In the genomic region with DNA sequence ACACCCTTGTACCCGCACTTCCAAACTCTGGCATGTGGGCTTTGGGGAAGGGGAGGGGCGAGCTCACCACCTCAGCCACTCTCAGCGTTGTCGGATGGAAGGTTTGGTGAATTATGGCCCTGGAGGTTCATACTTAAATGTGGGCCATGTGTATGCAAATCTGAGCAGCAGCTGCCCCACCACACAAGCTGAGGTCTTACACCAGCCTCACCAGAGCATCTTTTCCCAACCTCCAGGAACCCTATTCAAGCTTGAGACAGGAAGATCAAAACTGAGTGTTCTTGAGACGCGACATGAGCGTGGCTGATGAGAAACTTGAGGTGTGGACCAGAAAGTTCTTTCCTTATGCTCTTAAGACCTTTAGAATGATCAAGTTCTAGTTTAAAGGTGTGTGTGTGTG, we compare ENCODE assay signal across 10 mouse cellular contexts. TPM values are rescaled to one million over a fixed set of nuclear protein-coding genes. Genes with fewer than 3 reads are reported as not detected.
A peak's percentile ranks its signal among the peaks of the same experiment; 100 is the strongest.
DNase-seq lines count a peak whose midpoint lies in the region; ATAC-seq and TF ChIP-seq lines count a peak whose summit lies in the region.
"Had no signal": no experiment of that assay in that cellular context is flagged by ENCODE, and none has a peak within 500 bp of the region (broad histone marks: within the 10 kb centered on the region; RNA-seq: fewer than 3 reads in every experiment).

No protein-coding gene starts in this region.

- intact Hi-C loops in heart, postnatal 36 days (cut with DNase I) = no loop called here

- TF ChIP-seq EP300 in ES-Bruce4 (IDR thresholded peaks at IDR 0.05; ENCODE audit: insufficient read depth, low read depth, low read length) = no peak

- no peak for TF ChIP-seq POLR2A in ES-Bruce4 (IDR thresholded peaks at IDR 0.05; ENCODE audit: insufficient read depth, low read length)

- no peak overlapping the region for H3K4me3 ChIP-seq in heart, embryonic 11.5 days (ENCODE audit: low read depth, low read length)
- H3K4me3 ChIP-seq in ES-Bruce4 (ENCODE audit: low read depth, low read length) = peak overlapping the region; percentile 2; the same call in 1 of the 2 replicates
- H3K4me3 ChIP-seq in heart, embryonic 16.5 days (ENCODE audit: low read length) = peak overlapping the region; percentile 57
- no peak overlapping the region for H3K4me3 ChIP-seq in midbrain, embryonic 13.5 days (replicated peaks)

- TF ChIP-seq CTCF in ES-Bruce4 (IDR thresholded peaks at IDR 0.05; ENCODE audit: low read depth, low read length) = no peak

- H3K4me1 ChIP-seq in heart, embryonic 11.5 days (ENCODE audit: control insufficient read depth, insufficient read depth, low read length) = peaks cover 8% of the 10 kb centered on the region
- H3K4me1 ChIP-seq in ES-Bruce4 (ENCODE audit: control insufficient read depth, insufficient read depth, low read length) = peaks cover 4% of the 10 kb centered on the region
- H3K4me1 ChIP-seq in heart, embryonic 16.5 days (ENCODE audit: control insufficient read depth, insufficient read depth, low read length) = peaks cover 14% of the 10 kb centered on the region
- peaks cover 15% of the 10 kb centered on the region for H3K4me1 ChIP-seq in midbrain, embryonic 13.5 days (replicated peaks)

- H3K4me2 ChIP-seq in heart, embryonic 11.5 days = peak overlapping the region; percentile 85
- H3K4me2 ChIP-seq in heart, embryonic 16.5 days (ENCODE audit: low read depth, low read length) = peak overlapping the region; percentile 87
- 0 out of 2 replicates have a peak overlapping the region, but pooled peaks have one; percentile 73 for H3K4me2 ChIP-seq in midbrain, embryonic 13.5 days (replicated peaks)

- ATAC-seq in heart, embryonic 11.5 days (replicated peaks; ENCODE audit: insufficient number of reproducible peaks, low FRiP score, low TSS enrichment) = no peak
- no peak for ATAC-seq in heart, embryonic 16.5 days (replicated peaks; ENCODE audit: extremely low read depth, insufficient read depth, low FRiP score)
- no peak for ATAC-seq in midbrain, embryonic 13.5 days

- H3K9me3 ChIP-seq in heart, embryonic 11.5 days (replicated peaks; ENCODE audit: control insufficient read depth, low read length) = no peaks in the 10 kb centered on the region
- no peaks in the 10 kb centered on the region for H3K9me3 ChIP-seq in ES-Bruce4 (replicated peaks; ENCODE audit: control insufficient read depth, insufficient read depth, low read length, poor library complexity, severe bottlenecking)
- no peaks in the 10 kb centered on the region for H3K9me3 ChIP-seq in heart, embryonic 16.5 days (replicated peaks; ENCODE audit: control insufficient read depth, low read length)
- no peaks in the 10 kb centered on the region for H3K9me3 ChIP-seq in midbrain, embryonic 13.5 days

- peaks cover 50% of the 10 kb centered on the region for H3K27me3 ChIP-seq in heart, embryonic 11.5 days (ENCODE audit: control insufficient read depth, insufficient read depth, low read length)
- peaks cover 2% of the 10 kb centered on the region; the same call in 1 of the 2 replicates for H3K27me3 ChIP-seq in ES-Bruce4 (ENCODE audit: control insufficient read depth, insufficient read depth, low read length, poor library complexity, severe bottlenecking)
- peaks cover 46% of the 10 kb centered on the region for H3K27me3 ChIP-seq in heart, embryonic 16.5 days (ENCODE audit: control insufficient read depth, insufficient read depth, low read length)
- H3K27me3 ChIP-seq in midbrain, embryonic 13.5 days = peaks cover 58% of the 10 kb centered on the region

- DNase-seq in heart, postnatal 36 days = no peak
- no peak for DNase-seq in cerebellum, adult 18-20 months
- no peak for DNase-seq in ovary, adult 18-20 months (ENCODE audit: low spot score)
- no peak for DNase-seq in adrenal gland, postnatal 4 days (ENCODE audit: low spot score in 2 of 2)
- DNase-seq: cerebellum, adult 11-12 months had no signal

- H3K27ac ChIP-seq in heart, embryonic 11.5 days (ENCODE audit: low read depth, low read length) = no peak overlapping the region
- H3K27ac ChIP-seq in ES-Bruce4 (ENCODE audit: insufficient read depth, low read length) = no peak overlapping the region
- no peak overlapping the region for H3K27ac ChIP-seq in heart, embryonic 16.5 days (ENCODE audit: low read length)
- H3K27ac ChIP-seq in midbrain, embryonic 13.5 days = no peak overlapping the region

- no peak overlapping the region for H3K9ac ChIP-seq in heart, embryonic 11.5 days (ENCODE audit: low read depth, low read length)
- H3K9ac ChIP-seq in ES-Bruce4 (ENCODE audit: low read depth, poor library complexity, severe bottlenecking) = 0 out of 2 replicates have a peak overlapping the region, but pooled peaks have one; percentile 50
- H3K9ac ChIP-seq in heart, embryonic 16.5 days (ENCODE audit: low read length) = no peak overlapping the region
- H3K9ac ChIP-seq in midbrain, embryonic 13.5 days (replicated peaks) = no peak overlapping the region

- no peaks in the 10 kb centered on the region for H3K36me3 ChIP-seq in heart, embryonic 11.5 days (ENCODE audit: control insufficient read depth, insufficient read depth, low read length)
- H3K36me3 ChIP-seq in ES-Bruce4 (ENCODE audit: control insufficient read depth, insufficient read depth, low read length, poor library complexity, severe bottlenecking) = no peaks in the 10 kb centered on the region
- no peaks in the 10 kb centered on the region for H3K36me3 ChIP-seq in heart, embryonic 16.5 days (ENCODE audit: control insufficient read depth, insufficient read depth)
- H3K36me3 ChIP-seq in midbrain, embryonic 13.5 days = no peaks in the 10 kb centered on the region

- 32% methylated on average over 7 of the region's 7 CpGs for WGBS in heart, embryonic 11.5 days (ENCODE audit: insufficient replicate concordance)
- WGBS in heart, embryonic 16.5 days = 41% methylated on average over 7 of the region's 7 CpGs
- 33% methylated on average over 7 of the region's 7 CpGs for WGBS in midbrain, embryonic 13.5 days

RNA-seq across cellular contexts. Expression of a gene that starts 1.4 kb away (rescaled TPM):
- 0.25 and 0.36 TPM in 2 replicates for polyA plus RNA-seq in heart, embryonic 11.5 days (2014; fragmentation: Nextera tagmentation; extraction: Ambion mirVana)
- total RNA-seq in heart, postnatal 36 days (2021) = 1 to 10 TPM; 2.9 to 3.6 TPM
- 7.0 and 9.3 TPM in 2 replicates for polyA plus RNA-seq in ES-Bruce4 (2011; ENCODE audit: insufficient read depth, insufficient read length, low read depth, missing spikeins)
- 0.98 and 1.0 TPM in 2 replicates for polyA plus RNA-seq in heart, embryonic 16.5 days (2015; fragmentation: Nextera tagmentation; extraction: Ambion mirVana)
- polyA plus RNA-seq in midbrain, embryonic 13.5 days (2015; fragmentation: Nextera tagmentation; extraction: Ambion mirVana) = 0.27 and 0.80 TPM in 2 replicates
- total RNA-seq in adrenal gland, postnatal 4 days (2021) = 1 to 10 TPM; 4.3 TPM

RNA-seq across cellular contexts. Expression of a gene that starts 27.3 kb away (rescaled TPM):
- polyA plus RNA-seq in heart, embryonic 11.5 days (2014; fragmentation: Nextera tagmentation; extraction: Ambion mirVana) = 5.6 and 6.3 TPM in 2 replicates
- total RNA-seq in heart, postnatal 36 days (2021) = 10 to 100 TPM; 16.8 to 18.1 TPM
- polyA plus RNA-seq in ES-Bruce4 (2011; ENCODE audit: insufficient read depth, insufficient read length, low read depth, missing spikeins) = 16.9 and 17.4 TPM in 2 replicates
- polyA plus RNA-seq in heart, embryonic 16.5 days (2015; fragmentation: Nextera tagmentation; extraction: Ambion mirVana) = 8.4 and 10.3 TPM in 2 replicates
- polyA plus RNA-seq in midbrain, embryonic 13.5 days (2015; fragmentation: Nextera tagmentation; extraction: Ambion mirVana) = 29.6 and 32.4 TPM in 2 replicates
- 10 to 100 TPM; 27.6 to 34.0 TPM for total RNA-seq in adrenal gland, postnatal 4 days (2021)

RNA-seq across cellular contexts. Expression of a gene that starts 56.5 kb away (rescaled TPM):
- not detected in 2 replicates for polyA plus RNA-seq in heart, embryonic 11.5 days (2014; fragmentation: Nextera tagmentation; extraction: Ambion mirVana)
- under 1 TPM; 0.68 to 0.94 TPM for total RNA-seq in heart, postnatal 36 days (2021)
- not detected in 2 replicates for polyA plus RNA-seq in ES-Bruce4 (2011; ENCODE audit: insufficient read depth, insufficient read length, low read depth, missing spikeins)
- polyA plus RNA-seq in heart, embryonic 16.5 days (2015; fragmentation: Nextera tagmentation; extraction: Ambion mirVana) = not detected in 2 replicates
- polyA plus RNA-seq in midbrain, embryonic 13.5 days (2015; fragmentation: Nextera tagmentation; extraction: Ambion mirVana) = not detected in 2 replicates
- 1 to 10 TPM; 2.9 to 4.6 TPM for total RNA-seq in adrenal gland, postnatal 4 days (2021)
- polyA plus RNA-seq: neural tube, embryonic 14.5 days had no signal

Comparison
In these comparisons a context has a peak if more than half of its experiments do, and no peak if none do; other contexts are left out.
1. H3K4me3 ChIP-seq: peak in ES-Bruce4 (single experiment) and heart, embryonic 16.5 days (single experiment); none in heart, embryonic 11.5 days (single experiment) and midbrain, embryonic 13.5 days (single experiment).
2. Peak in every context shown above with its lines, with median percentiles within 50 percentile points of each other: H3K4me2 ChIP-seq.